Mouse (Mus musculus) embryonic facial prominence, embryonic 14.5 days (tissue): ENCODE measurements around the gene Trap1a. TPM values are rescaled to one million over a fixed set of nuclear protein-coding genes. Genes with fewer than 3 reads are reported as not detected.

Source experiments
- polyA plus RNA-seq: library from polyadenylated mRNA; unstranded; fragments of >200 nt; fragmentation: Nextera tagmentation; extraction: Ambion mirVana; gene quantifications from 2 replicates; pipeline ENCODE4 v1.2.1, GENCODE M21; 2014

Gene Trap1a
- polyA plus RNA-seq, 1 experiment from 2014 or later: not detected

Other genes with a start within 250 kb of the Trap1a start
- not detected in 2 replicates for gene Serpina7, start 248.4 kb upstream of the Trap1a start, polyA plus RNA-seq
- not detected in 2 replicates for gene 4930513O06Rik, start 247.4 kb upstream of the Trap1a start, polyA plus RNA-seq
- gene 4933428M09Rik, start 154.5 kb upstream of the Trap1a start, polyA plus RNA-seq: not detected in 2 replicates
- 35.3 and 42.6 TPM in 2 replicates for gene Mum1l1, start 123.6 kb upstream of the Trap1a start, polyA plus RNA-seq
- gene D330045A20Rik, start 146.7 kb downstream of the Trap1a start, polyA plus RNA-seq: 1.5 and 1.6 TPM in 2 replicates
- 8.1 and 9.1 TPM in 2 replicates for gene Rnf128, start 229.6 kb downstream of the Trap1a start, polyA plus RNA-seq